Mouse (Mus musculus): ENCODE data around the gene Runx2. TPM values are rescaled to one million over a fixed set of nuclear protein-coding genes. Genes with fewer than 3 reads are reported as not detected.

Runx2 gene
- polyA plus RNA-seq, 1 experiment, result 38.4 TPM

DNA sequence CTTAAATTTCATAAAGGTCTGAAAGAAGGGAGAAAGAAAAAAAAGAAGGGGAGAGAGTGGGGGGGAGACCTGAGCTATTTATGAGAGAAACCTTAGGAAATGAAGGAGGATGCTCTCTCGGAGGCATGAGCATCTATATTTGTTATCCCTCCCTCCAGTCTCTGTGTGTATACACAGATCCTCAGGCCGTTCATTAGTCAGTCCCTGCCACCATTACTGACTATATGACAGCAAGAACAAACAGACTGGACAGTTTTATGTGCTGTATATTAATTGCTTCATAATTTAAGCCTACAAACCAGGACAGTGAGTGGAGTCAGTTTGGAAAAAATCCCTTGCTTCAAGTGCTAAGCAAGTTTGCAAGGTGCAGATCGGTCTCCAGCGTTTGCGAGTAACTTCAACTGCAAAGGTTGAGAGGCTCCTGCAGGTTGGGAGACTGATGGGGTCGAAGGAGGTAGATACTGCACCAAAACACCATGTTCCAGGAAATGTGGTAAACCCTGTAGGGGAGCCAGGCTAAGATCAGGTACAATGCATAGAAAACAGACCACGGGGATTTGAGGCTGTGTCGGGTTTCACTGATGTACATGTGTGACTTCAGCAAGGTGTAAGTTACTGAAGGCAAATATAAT is 248.6 kb downstream of the Runx2 start:
- TF ChIP-seq POLR2A (IDR thresholded peaks at IDR 0.05; ENCODE audit: low read depth, low read length) (no peak), CTCF (IDR thresholded peaks at IDR 0.05; ENCODE audit: borderline replicate concordance, insufficient read depth, low read length) (no peak)
- no peaks in the 10 kb centered on the region for H3K4me1 ChIP-seq (ENCODE audit: control insufficient read depth, insufficient read depth, low read length)
- H3K27ac ChIP-seq (ENCODE audit: insufficient read depth, low read length), result no peak overlapping the region

DNA sequence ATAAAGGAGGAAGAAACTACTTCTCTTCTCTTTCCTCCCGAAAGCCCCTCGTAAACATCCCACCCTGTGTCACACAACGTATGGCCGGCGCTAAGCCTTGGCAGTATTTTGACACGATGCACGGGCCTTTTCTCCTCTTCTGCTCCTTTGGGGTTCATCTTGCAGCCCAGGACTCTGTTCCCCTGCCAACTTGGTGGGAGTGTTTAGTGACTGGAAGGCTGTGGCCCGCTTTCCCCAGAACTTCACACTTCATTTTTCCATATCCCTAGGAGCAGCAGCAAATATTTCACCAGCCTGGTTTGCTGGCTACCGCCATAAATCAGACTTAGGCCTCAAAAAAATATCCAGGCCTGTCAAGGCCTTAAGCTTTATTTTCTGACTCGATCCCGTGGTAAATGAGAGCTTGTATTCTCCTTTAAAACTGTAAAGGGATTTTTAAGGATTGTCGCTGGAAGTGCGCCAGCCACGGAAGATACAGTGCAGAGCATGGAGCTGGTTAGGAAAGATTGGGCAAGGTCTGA is 249.2 kb downstream of the Runx2 start:
- H3K4me3 ChIP-seq (ENCODE audit: insufficient read depth, low read length), result no peak overlapping the region
- 0 out of 2 replicates have a peak, but pooled peaks cover under 1% of the 10 kb centered on the region for H3K4me1 ChIP-seq (ENCODE audit: control insufficient read depth, insufficient read depth, low read length)
- H3K27ac ChIP-seq (ENCODE audit: insufficient read depth, low read length), result no peak overlapping the region
- TF ChIP-seq POLR2A (IDR thresholded peaks at IDR 0.05; ENCODE audit: low read depth, low read length) (no peak), CTCF (IDR thresholded peaks at IDR 0.05; ENCODE audit: borderline replicate concordance, insufficient read depth, low read length) (no peak)

More for the DNA sequence above, 248.6 kb downstream of the Runx2 start:
- H3K4me3 ChIP-seq (ENCODE audit: insufficient read depth, low read length), result no peak overlapping the region

DNA sequence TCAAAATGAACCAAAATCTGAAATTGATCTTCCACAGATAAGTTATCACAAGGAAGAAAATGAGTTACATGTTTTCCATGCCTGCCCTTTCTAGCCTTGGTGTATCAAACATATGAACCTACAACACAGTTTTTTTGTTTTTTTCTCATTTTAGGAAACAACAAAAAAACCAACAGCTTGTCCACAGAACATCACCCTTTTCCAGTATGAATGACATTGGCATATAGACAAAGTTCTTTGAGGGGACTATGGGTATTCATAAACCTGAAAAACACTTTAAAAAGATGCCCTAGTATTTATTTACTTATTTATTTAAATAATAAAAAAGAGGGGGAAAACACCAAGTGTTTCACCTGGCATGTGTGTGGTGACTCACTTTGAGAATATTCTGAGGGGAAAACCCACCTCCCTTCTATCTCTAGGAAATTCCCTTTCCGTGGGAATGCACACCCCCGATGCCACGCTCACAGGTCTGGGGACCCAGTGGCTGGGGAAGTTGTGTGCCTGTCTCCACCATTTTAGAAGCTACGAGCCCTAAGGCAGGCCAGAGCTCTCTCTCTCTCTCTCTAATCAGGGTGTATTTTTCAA is 249.9 kb downstream of the Runx2 start:
- H3K4me3 ChIP-seq (ENCODE audit: insufficient read depth, low read length), result no peak overlapping the region
- H3K4me1 ChIP-seq (ENCODE audit: control insufficient read depth, insufficient read depth, low read length), result peaks cover 5% of the 10 kb centered on the region; the same call in 1 of the 2 replicates
- no peak overlapping the region for H3K27ac ChIP-seq (ENCODE audit: insufficient read depth, low read length)
- TF ChIP-seq CTCF (IDR thresholded peaks at IDR 0.05; ENCODE audit: borderline replicate concordance, insufficient read depth, low read length), result no peak
- TF ChIP-seq POLR2A (IDR thresholded peaks at IDR 0.05; ENCODE audit: low read depth, low read length), result no peak

DNA sequence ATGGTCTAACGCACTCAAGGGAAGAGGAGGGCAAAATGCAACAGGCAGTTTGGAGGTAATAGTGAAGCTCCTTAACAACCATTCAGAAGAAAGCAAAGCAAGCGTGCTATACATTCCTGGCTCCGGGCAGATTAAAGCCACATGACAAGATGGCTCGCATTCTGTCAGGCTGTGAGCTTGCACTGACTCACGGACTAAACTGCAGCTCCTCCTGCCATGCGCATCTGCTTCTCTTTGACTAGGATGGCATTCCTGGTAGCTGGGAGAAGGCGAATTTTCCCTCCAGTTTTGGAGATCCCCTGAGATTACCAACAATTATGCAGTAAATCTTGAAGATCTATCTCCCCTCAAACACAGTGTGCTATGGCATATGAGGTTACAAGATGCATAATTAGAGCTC is 254.6 kb downstream of the Runx2 start:
- Histone ChIP-seq H3K4me3 (ENCODE audit: insufficient read depth, low read length) (no peak overlapping the region), H3K4me1 (ENCODE audit: control insufficient read depth, insufficient read depth, low read length) (peaks cover 10% of the 10 kb centered on the region), H3K27ac (ENCODE audit: insufficient read depth, low read length) (no peak overlapping the region)
- TF ChIP-seq POLR2A (IDR thresholded peaks at IDR 0.05; ENCODE audit: low read depth, low read length) (no peak), CTCF (IDR thresholded peaks at IDR 0.05; ENCODE audit: borderline replicate concordance, insufficient read depth, low read length) (no peak)

DNA sequence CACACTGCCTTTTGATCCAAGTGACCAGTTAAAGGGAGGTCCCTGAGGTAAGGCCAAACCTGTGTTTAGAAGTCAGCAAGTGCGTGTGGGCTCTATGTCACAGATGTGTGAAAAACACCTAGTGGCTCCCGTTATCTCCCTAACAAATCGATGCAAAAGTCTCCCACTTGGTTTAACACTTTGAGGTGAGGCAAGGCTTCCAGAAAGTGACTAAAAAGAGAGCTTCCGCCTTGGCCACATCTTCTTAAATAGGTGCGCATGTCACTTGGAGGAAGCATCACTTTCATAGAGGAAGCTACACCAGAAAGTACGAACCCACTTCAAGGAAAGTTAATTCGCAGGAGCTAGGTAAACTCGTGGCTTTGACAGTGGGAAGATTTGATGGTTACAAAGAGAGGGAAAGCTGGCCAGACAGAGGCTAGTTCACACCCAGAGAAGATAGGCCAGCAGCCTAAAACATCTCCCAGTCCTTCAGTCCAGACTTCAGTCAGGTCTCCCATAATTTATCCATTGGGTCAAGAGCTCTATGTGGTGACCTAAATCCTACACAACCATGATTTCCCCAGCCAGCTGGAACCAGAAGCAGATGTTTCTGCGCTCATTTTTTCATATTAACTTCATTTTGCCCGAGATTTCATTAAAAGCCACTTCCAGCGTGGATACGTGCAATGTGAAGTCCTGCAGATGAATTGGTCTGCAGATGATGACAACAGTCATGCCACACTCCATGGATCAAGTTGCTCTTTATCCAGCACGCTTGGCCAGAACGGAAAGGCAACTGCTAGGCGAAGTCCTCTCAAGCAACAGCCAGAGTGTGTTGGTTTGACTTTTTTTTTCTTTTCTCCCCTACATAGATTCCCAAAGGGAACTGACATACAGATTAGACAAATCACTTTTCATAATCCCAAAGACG is 257.1 kb downstream of the Runx2 start:
- Histone ChIP-seq H3K27ac (ENCODE audit: insufficient read depth, low read length) (no peak overlapping the region), H3K4me3 (ENCODE audit: insufficient read depth, low read length) (no peak overlapping the region), H3K4me1 (ENCODE audit: control insufficient read depth, insufficient read depth, low read length) (peaks cover 11% of the 10 kb centered on the region)
- TF ChIP-seq CTCF (IDR thresholded peaks at IDR 0.05; ENCODE audit: borderline replicate concordance, insufficient read depth, low read length), result no peak
- no peak for TF ChIP-seq POLR2A (IDR thresholded peaks at IDR 0.05; ENCODE audit: low read depth, low read length)

DNA sequence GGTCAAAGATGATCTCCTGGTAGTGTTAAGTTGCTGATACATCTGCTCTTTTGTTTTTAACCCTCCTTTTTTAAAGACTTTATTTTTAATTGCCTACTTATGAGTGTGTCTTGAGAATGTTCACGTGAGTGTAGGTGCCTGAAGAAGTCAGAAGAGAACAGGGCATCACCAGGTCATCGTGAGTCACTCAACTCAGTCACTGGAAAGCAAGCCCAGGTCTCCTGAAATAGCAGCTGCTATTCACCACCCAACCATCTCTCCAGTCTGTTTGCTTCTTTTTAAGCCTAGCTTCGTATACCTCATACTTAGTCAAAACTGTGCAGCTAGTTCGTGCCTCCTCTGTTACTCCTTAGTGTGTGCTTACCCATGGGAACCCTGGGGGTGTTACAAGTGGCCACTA is 259.7 kb downstream of the Runx2 start:
- Histone ChIP-seq H3K27ac (ENCODE audit: insufficient read depth, low read length) (peak overlapping the region; percentile 61; the same call in 1 of the 2 replicates), H3K4me3 (ENCODE audit: insufficient read depth, low read length) (no peak overlapping the region)
- TF ChIP-seq POLR2A (IDR thresholded peaks at IDR 0.05; ENCODE audit: low read depth, low read length), result no peak
- TF ChIP-seq CTCF (IDR thresholded peaks at IDR 0.05; ENCODE audit: borderline replicate concordance, insufficient read depth, low read length), result no peak

DNA sequence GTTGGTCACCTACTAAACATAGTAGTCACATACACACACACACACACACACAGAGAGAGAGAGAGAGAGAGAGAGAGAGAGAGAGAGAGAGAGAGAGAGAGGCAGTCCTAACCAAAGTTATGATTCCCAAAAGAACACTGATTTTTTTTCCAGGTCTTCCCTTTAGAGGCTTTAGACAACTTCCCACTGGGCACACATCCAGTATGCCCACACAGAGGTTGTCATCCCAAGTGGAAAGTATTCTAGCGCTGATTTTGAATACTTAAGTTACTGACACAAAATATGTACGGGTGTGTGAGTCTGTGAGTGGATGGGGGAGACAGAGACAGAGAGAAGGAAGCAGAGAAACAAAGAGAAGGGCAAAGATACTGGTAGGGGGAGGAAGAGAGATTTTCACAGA is 265.0 kb downstream of the Runx2 start:
- Histone ChIP-seq H3K27ac (ENCODE audit: insufficient read depth, low read length) (no peak overlapping the region), H3K4me1 (ENCODE audit: control insufficient read depth, insufficient read depth, low read length) (peaks cover 6% of the 10 kb centered on the region; the same call in 1 of the 2 replicates), H3K4me3 (ENCODE audit: insufficient read depth, low read length) (no peak overlapping the region)
- TF ChIP-seq POLR2A (IDR thresholded peaks at IDR 0.05; ENCODE audit: low read depth, low read length), result no peak
- TF ChIP-seq CTCF (IDR thresholded peaks at IDR 0.05; ENCODE audit: borderline replicate concordance, insufficient read depth, low read length), result no peak

More for the DNA sequence above, 259.7 kb downstream of the Runx2 start:
- peaks cover 8% of the 10 kb centered on the region for H3K4me1 ChIP-seq (ENCODE audit: control insufficient read depth, insufficient read depth, low read length)

DNA sequence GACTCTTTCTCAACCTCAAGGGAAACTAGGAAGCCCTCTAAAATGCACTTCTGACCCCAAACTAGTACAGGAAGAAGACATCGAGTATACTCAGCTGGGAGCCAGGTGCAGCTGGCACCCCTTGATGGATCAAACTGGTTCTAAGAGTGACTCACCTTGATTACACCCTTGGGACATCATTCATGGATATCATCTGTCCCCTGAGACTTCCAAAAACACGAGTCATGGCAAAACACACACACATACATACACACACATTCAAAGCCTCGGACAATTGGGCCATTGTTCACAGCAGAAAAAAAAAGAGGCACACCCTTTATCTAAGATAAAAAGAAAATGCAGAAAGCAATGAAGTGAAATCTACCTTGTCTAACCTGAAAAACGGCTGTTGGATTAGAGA is 266.7 kb downstream of the Runx2 start:
- no peak overlapping the region for H3K27ac ChIP-seq (ENCODE audit: insufficient read depth, low read length)
- TF ChIP-seq CTCF (IDR thresholded peaks at IDR 0.05; ENCODE audit: borderline replicate concordance, insufficient read depth, low read length) (no peak), POLR2A (IDR thresholded peaks at IDR 0.05; ENCODE audit: low read depth, low read length) (no peak)

DNA sequence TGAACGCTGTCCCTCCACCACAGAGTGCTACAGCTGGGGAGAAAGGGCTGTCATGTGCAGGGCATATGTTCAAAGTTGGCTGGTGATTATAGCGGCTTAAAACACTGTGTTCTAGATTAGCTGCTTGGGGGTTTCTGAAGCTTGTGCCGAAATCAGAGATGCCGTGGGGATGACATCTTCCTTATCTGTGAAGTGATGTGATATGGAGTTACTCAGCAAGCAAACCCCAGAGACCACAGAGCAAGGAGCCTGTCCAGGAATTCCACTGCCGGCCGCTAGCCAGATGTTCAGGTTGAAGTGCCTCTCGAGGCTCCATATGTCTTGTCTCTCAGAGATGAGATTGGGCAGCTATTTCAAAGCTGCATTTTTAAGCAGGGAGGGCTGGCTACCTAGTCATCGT is 267.8 kb downstream of the Runx2 start:
- TF ChIP-seq CTCF (IDR thresholded peaks at IDR 0.05; ENCODE audit: borderline replicate concordance, insufficient read depth, low read length) (no peak), POLR2A (IDR thresholded peaks at IDR 0.05; ENCODE audit: low read depth, low read length) (no peak)
- no peak overlapping the region for H3K4me3 ChIP-seq (ENCODE audit: insufficient read depth, low read length)
- H3K4me1 ChIP-seq (ENCODE audit: control insufficient read depth, insufficient read depth, low read length), result peaks cover 6% of the 10 kb centered on the region; the same call in 1 of the 2 replicates
- no peak overlapping the region for H3K27ac ChIP-seq (ENCODE audit: insufficient read depth, low read length)

More for the DNA sequence above, 266.7 kb downstream of the Runx2 start:
- Histone ChIP-seq H3K4me1 (ENCODE audit: control insufficient read depth, insufficient read depth, low read length) (peaks cover 6% of the 10 kb centered on the region; the same call in 1 of the 2 replicates), H3K4me3 (ENCODE audit: insufficient read depth, low read length) (no peak overlapping the region)

Measured in embryonic fibroblast, embryonic 13.5 days (primary cell).